Mouse (Mus musculus) stomach, embryonic 16.5 days (tissue): Measurements from ENCODE around the gene Cdh13. TPM values are rescaled to one million over a fixed set of nuclear protein-coding genes. Genes with fewer than 3 reads are reported as not detected.

Source experiments
- ATAC-seq: fragments of 200-750 bp; cut with Nextera tagmentation; 2 replicates; pipeline ENCODE4 v1.8.0; 2017; ENCODE audit warnings: moderate number of reproducible peaks, moderate TSS enrichment; ENCODE audit not compliant: insufficient read depth, low FRiP score
- H3K27ac ChIP-seq: fragments of 300-500 bp; sonication (generic); 2 replicates; pipeline ENCODE4 v1.5.1; 2014; ENCODE audit warnings: low read length
- H3K27me3 ChIP-seq: fragments of 300-500 bp; sonication (generic); 2 replicates; pipeline ENCODE4 v1.6.1; 2014; ENCODE audit warnings: low read length, control low read depth, mixed read lengths; ENCODE audit not compliant: control insufficient read depth, insufficient read depth
- H3K36me3 ChIP-seq: fragments of 300-500 bp; sonication (generic); 2 replicates; pipeline ENCODE4 v1.6.1; 2014; ENCODE audit warnings: low read length; ENCODE audit not compliant: control insufficient read depth, insufficient read depth
- H3K4me1 ChIP-seq: fragments of 300-500 bp; sonication (generic); 2 replicates; pipeline ENCODE4 v1.6.1; 2014; ENCODE audit warnings: low read length, control low read depth, mixed read lengths; ENCODE audit not compliant: control insufficient read depth, insufficient read depth
- H3K4me2 ChIP-seq: fragments of 300-500 bp; sonication (generic); 2 replicates; pipeline ENCODE4 v1.6.1; 2014; ENCODE audit warnings: low read depth, low read length, mixed read lengths
- H3K4me3 ChIP-seq: fragments of 300-500 bp; sonication (generic); replicated peaks from 2 replicates; pipeline ENCODE4 v1.5.1; 2014; ENCODE audit warnings: mild to moderate bottlenecking, low read length
- H3K9ac ChIP-seq: fragments of 300-500 bp; sonication (generic); 2 replicates; pipeline ENCODE4 v1.6.1; 2014; ENCODE audit warnings: low read length
- H3K9me3 ChIP-seq: fragments of 300-500 bp; sonication (generic); replicated peaks from 2 replicates; pipeline ENCODE4 v1.6.1; 2016; ENCODE audit warnings: low read length, control low read depth; ENCODE audit not compliant: control insufficient read depth
- WGBS: fragments of 180-500 bp; shearing (Covaris S2); extraction: QIAGEN DNeasy Blood & Tissue Kit; methylation state at CpG from one replicate; pipeline ENCODE4 v1.1.7; 2014; 5-methylcytosine and 5-hydroxymethylcytosine counted together
- polyA plus RNA-seq: library from polyadenylated mRNA; unstranded; fragments of >200 nt; fragmentation: Nextera tagmentation; extraction: Ambion mirVana; gene quantifications from 2 replicates; pipeline ENCODE4 v1.2.1, GENCODE M21; 2015

Gene Cdh13
- polyA plus RNA-seq, 1 experiment from 2014 or later = 19.9 TPM

GRCm38 (mm10) chr8:118983724-118984123 is 700.2 kb downstream of the Cdh13 start:
- Histone ChIP-seq H3K4me2 (no peak overlapping the region), H3K9me3 (no peaks in the 10 kb centered on the region), H3K4me3 (no peak overlapping the region), H3K4me1 (no peaks in the 10 kb centered on the region), H3K27ac (no peak overlapping the region), H3K27me3 (no peaks in the 10 kb centered on the region), H3K9ac (no peak overlapping the region), H3K36me3 (no peaks in the 10 kb centered on the region)
- 69% methylated on average over 2 of the region's 2 CpGs for WGBS
- ATAC-seq = no peak

GRCm38 (mm10) chr8:118986796-118987195 is 703.3 kb downstream of the Cdh13 start:
- H3K4me1 ChIP-seq = no peaks in the 10 kb centered on the region
- no peak; the same call in 1 of the 2 replicates for ATAC-seq
- H3K27ac ChIP-seq = no peak overlapping the region
- 56% methylated on average over 1 of the region's 1 CpGs for WGBS
- no peaks in the 10 kb centered on the region for H3K9me3 ChIP-seq
- no peak overlapping the region for H3K4me3 ChIP-seq
- H3K36me3 ChIP-seq = no peaks in the 10 kb centered on the region
- H3K27me3 ChIP-seq = no peaks in the 10 kb centered on the region
- no peak overlapping the region for H3K4me2 ChIP-seq
- H3K9ac ChIP-seq = no peak overlapping the region

GRCm38 (mm10) chr8:118995641-118996188 is 712.2 kb downstream of the Cdh13 start:
- H3K27ac ChIP-seq = no peak overlapping the region
- H3K4me1 ChIP-seq = no peaks in the 10 kb centered on the region
- 78% methylated on average over 11 of the region's 11 CpGs for WGBS
- H3K4me3 ChIP-seq = no peak overlapping the region
- no peaks in the 10 kb centered on the region for H3K27me3 ChIP-seq
- no peaks in the 10 kb centered on the region for H3K36me3 ChIP-seq
- no peak overlapping the region for H3K4me2 ChIP-seq
- no peak for ATAC-seq
- no peaks in the 10 kb centered on the region for H3K9me3 ChIP-seq
- no peak overlapping the region for H3K9ac ChIP-seq

GRCm38 (mm10) chr8:119000595-119000994 is 717.1 kb downstream of the Cdh13 start:
- H3K9ac ChIP-seq = no peak overlapping the region
- ATAC-seq = no peak
- 63% methylated on average over 1 of the region's 1 CpGs for WGBS
- H3K36me3 ChIP-seq = no peaks in the 10 kb centered on the region
- H3K27ac ChIP-seq = no peak overlapping the region
- H3K4me1 ChIP-seq = no peaks in the 10 kb centered on the region
- H3K9me3 ChIP-seq = no peaks in the 10 kb centered on the region
- no peak overlapping the region for H3K4me3 ChIP-seq
- H3K4me2 ChIP-seq = no peak overlapping the region
- H3K27me3 ChIP-seq = no peaks in the 10 kb centered on the region

GRCm38 (mm10) chr8:119004821-119005220 is 721.3 kb downstream of the Cdh13 start:
- no peak for ATAC-seq
- Histone ChIP-seq H3K4me1 (no peaks in the 10 kb centered on the region), H3K9me3 (no peaks in the 10 kb centered on the region), H3K27me3 (no peaks in the 10 kb centered on the region), H3K27ac (no peak overlapping the region), H3K4me3 (no peak overlapping the region), H3K36me3 (no peaks in the 10 kb centered on the region), H3K9ac (no peak overlapping the region), H3K4me2 (no peak overlapping the region)
- 88% methylated on average over 5 of the region's 5 CpGs for WGBS

GRCm38 (mm10) chr8:119018675-119019074 is 735.1 kb downstream of the Cdh13 start:
- no peak overlapping the region for H3K9ac ChIP-seq
- H3K27me3 ChIP-seq = no peaks in the 10 kb centered on the region
- ATAC-seq = no peak
- 77% methylated on average over 6 of the region's 6 CpGs for WGBS
- no peak overlapping the region for H3K4me3 ChIP-seq
- H3K4me2 ChIP-seq = no peak overlapping the region
- no peak overlapping the region for H3K27ac ChIP-seq
- no peaks in the 10 kb centered on the region for H3K9me3 ChIP-seq
- H3K4me1 ChIP-seq = no peaks in the 10 kb centered on the region
- H3K36me3 ChIP-seq = no peaks in the 10 kb centered on the region

GRCm38 (mm10) chr8:119020781-119021180 is 737.2 kb downstream of the Cdh13 start:
- Histone ChIP-seq H3K4me3 (no peak overlapping the region), H3K36me3 (no peaks in the 10 kb centered on the region), H3K27me3 (no peaks in the 10 kb centered on the region), H3K4me1 (no peaks in the 10 kb centered on the region), H3K4me2 (no peak overlapping the region), H3K9ac (no peak overlapping the region), H3K9me3 (no peaks in the 10 kb centered on the region), H3K27ac (no peak overlapping the region)
- no peak for ATAC-seq
- whole genome bisulfite sequencing = 62% methylated on average over 11 of the region's 11 CpGs

GRCm38 (mm10) chr8:119021478-119021877 is 737.9 kb downstream of the Cdh13 start:
- Histone ChIP-seq H3K4me1 (no peaks in the 10 kb centered on the region), H3K4me2 (no peak overlapping the region), H3K27me3 (no peaks in the 10 kb centered on the region), H3K36me3 (no peaks in the 10 kb centered on the region), H3K9ac (no peak overlapping the region), H3K9me3 (no peaks in the 10 kb centered on the region), H3K4me3 (no peak overlapping the region), H3K27ac (no peak overlapping the region)
- ATAC-seq = no peak
- WGBS = 86% methylated on average over 11 of the region's 11 CpGs

- Histone ChIP-seq H3K9ac (no peak overlapping the region), H3K4me2 (no peak overlapping the region), H3K27ac (no peak overlapping the region), H3K4me3 (no peak overlapping the region), H3K36me3 (no peaks in the 10 kb centered on the region), H3K9me3 (no peaks in the 10 kb centered on the region), H3K27me3 (no peaks in the 10 kb centered on the region), H3K4me1 (no peaks in the 10 kb centered on the region)
- WGBS = 54% methylated on average over 9 of the region's 9 CpGs
- no peak for ATAC-seq
Observed at GRCm38 (mm10) chr8:119022301-119022870, 738.9 kb downstream of the Cdh13 start.
